Mouse (Mus musculus) forebrain, embryonic 15.5 days (tissue): ENCODE results near the gene Rbks. TPM values are rescaled to one million over a fixed set of nuclear protein-coding genes. Genes with fewer than 3 reads are reported as not detected.
A peak's percentile ranks its signal among the peaks of the same experiment; 100 is the strongest.

Experiments
- ATAC-seq: fragments of 200-750 bp; cut with Nextera tagmentation; replicated peaks from 2 replicates; pipeline ENCODE4 v1.8.0; 2017; ENCODE audit warnings: mild to moderate bottlenecking, moderate TSS enrichment, moderate library complexity
- H3K27ac ChIP-seq: fragments of 300-500 bp; sonication (generic); replicated peaks from 2 replicates; pipeline ENCODE4 v1.5.1; 2015; ENCODE audit warnings: mild to moderate bottlenecking, inconsistent platforms
- H3K27me3 ChIP-seq: fragments of 300-500 bp; sonication (generic); 2 replicates; pipeline ENCODE4 v1.6.1; 2015; ENCODE audit warnings: inconsistent platforms
- H3K36me3 ChIP-seq: fragments of 300-500 bp; sonication (generic); 2 replicates; pipeline ENCODE4 v1.6.1; 2015; ENCODE audit warnings: mild to moderate bottlenecking, inconsistent platforms
- H3K4me1 ChIP-seq: fragments of 300-500 bp; sonication (generic); 2 replicates; pipeline ENCODE4 v1.6.1; 2015; ENCODE audit warnings: inconsistent platforms
- H3K4me2 ChIP-seq: fragments of 300-500 bp; sonication (generic); replicated peaks from 2 replicates; pipeline ENCODE4 v1.6.1; 2015; ENCODE audit warnings: mild to moderate bottlenecking, inconsistent platforms
- H3K4me3 ChIP-seq: fragments of 300-500 bp; sonication (generic); 2 replicates; pipeline ENCODE4 v1.5.1; 2015; ENCODE audit warnings: mild to moderate bottlenecking, inconsistent platforms
- H3K9ac ChIP-seq: fragments of 300-500 bp; sonication (generic); replicated peaks from 2 replicates; pipeline ENCODE4 v1.6.1; 2015; ENCODE audit warnings: mild to moderate bottlenecking, inconsistent platforms
- H3K9me3 ChIP-seq: fragments of 300-500 bp; sonication (generic); 2 replicates; pipeline ENCODE4 v1.6.1; 2016; ENCODE audit warnings: inconsistent platforms
- WGBS: fragments of 180-500 bp; shearing (Covaris S2); methylation state at CpG from one replicate; pipeline ENCODE4 v1.1.7; 2015; ENCODE audit warnings: mixed read lengths; 5-methylcytosine and 5-hydroxymethylcytosine counted together
- polyA plus RNA-seq: library from polyadenylated mRNA; unstranded; fragments of >200 nt; fragmentation: Nextera tagmentation; extraction: Ambion mirVana; gene quantifications from 2 replicates; pipeline ENCODE4 v1.2.1, GENCODE M21; 2015

The Rbks gene
- 1.4 and 2.4 TPM in 2 replicates for polyA plus RNA-seq

DNA sequence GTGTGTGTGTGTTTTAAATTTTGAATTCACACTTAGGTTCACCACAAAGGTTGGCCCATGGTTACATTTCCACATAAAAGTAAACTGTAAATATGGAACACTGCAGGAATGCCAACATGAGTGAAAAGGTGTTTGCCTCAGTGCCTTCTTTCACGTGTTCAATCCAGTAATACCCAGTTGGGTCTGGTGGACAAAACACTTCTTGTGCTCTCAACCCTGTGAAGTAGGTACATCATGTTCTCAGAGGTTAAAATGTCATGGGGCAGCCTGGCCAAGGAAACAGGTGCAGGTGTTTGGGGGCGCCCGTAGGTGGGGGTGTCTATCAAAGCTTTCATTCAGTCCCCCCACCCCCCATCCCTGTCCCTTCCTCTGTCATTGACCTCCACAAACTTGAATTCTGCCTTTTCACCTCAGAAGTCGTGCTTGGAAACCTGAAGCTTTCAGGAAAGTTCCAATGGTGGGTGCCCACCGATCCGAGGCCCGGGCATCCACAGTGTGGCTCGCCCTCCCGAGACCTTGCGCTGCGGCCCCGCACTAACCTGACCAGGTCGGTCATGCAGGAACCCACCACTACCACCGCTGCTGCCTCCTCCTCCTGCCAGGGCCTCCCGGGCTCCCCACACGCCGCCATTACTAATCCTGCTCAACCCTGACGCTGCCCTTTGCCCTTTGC, at the start of gene Rbks:
Gene Rbks (minus strand): TSS at position 657 of the 673 bp plus-strand sequence.
- Histone ChIP-seq H3K4me3 (peak within 1 kb of the TSS; percentile 80), H3K27ac (peak within 1 kb of the TSS; percentile 93), H3K9ac (peak within 1 kb of the TSS; percentile 82), H3K4me1 (peaks cover 16% of the 10 kb centered on the region), H3K27me3 (no peaks in the 10 kb centered on the region), H3K4me2 (peak within 1 kb of the TSS; percentile 74), H3K9me3 (no peaks in the 10 kb centered on the region), H3K36me3 (no peaks in the 10 kb centered on the region)
- WGBS, result 6% methylated on average over 18 of the region's 18 CpGs
- peak; percentile 2; the same call in 1 of the 2 replicates for ATAC-seq

DNA sequence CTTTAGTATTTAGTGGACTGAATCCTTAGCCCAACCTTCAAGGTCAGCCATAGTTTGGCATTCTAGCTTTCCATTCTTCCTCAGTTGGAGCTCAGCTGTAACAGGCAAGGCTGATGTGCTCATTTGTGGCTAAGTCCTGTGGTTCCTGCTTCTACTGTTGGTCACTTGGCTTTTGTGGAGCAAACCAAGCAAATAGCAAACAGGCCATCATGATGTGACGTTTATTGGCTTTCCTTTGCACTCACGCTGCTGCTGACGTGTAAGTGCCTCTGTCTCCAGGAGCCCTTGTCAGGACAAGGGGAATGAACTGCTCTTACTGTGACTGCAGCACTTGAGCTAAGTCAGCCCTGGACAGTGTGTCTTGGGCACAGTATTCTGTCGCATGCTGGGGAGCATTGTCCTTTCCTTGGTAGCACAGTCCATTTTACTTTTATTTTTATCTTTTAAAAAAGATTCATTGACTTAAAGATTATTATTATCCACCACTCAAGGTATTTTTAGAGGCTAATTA, 45.1 kb upstream of the Rbks start:
- no peaks in the 10 kb centered on the region for H3K36me3 ChIP-seq
- H3K4me1 ChIP-seq, result 0 out of 2 replicates have a peak, but pooled peaks cover 2% of the 10 kb centered on the region
- H3K4me2 ChIP-seq, result no peak overlapping the region
- H3K9ac ChIP-seq, result no peak overlapping the region
- H3K27ac ChIP-seq, result no peak overlapping the region
- no peaks in the 10 kb centered on the region for H3K9me3 ChIP-seq
- 32% methylated on average over 4 of the region's 4 CpGs for WGBS
- no peaks in the 10 kb centered on the region for H3K27me3 ChIP-seq
- ATAC-seq, result no peak
- H3K4me3 ChIP-seq, result no peak overlapping the region

DNA sequence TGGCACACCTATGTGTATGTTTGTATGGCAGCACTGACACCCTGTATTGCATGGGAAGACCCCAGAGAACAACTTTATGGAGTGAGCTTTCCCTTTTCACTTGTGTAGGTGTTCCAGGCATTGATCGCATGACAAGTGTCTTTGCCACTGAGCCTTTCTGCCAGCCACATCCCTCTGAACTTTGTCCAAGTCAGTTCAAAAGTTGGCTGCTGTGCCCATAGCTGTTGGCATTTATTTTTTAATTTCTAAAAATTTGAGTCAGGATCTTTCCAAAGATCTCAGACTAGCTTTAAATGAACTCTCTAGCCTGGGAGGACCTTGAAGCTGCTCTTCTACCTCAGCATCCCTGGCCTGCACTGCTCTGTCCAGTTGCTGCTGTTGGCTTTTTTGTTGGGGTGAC, 44.5 kb upstream of the Rbks start:
- no peak for ATAC-seq
- Histone ChIP-seq H3K4me1 (0 out of 2 replicates have a peak, but pooled peaks cover 2% of the 10 kb centered on the region), H3K27ac (no peak overlapping the region), H3K36me3 (no peaks in the 10 kb centered on the region), H3K4me2 (no peak overlapping the region), H3K27me3 (no peaks in the 10 kb centered on the region), H3K9ac (no peak overlapping the region), H3K4me3 (no peak overlapping the region), H3K9me3 (no peaks in the 10 kb centered on the region)
- 100% methylated on average over 1 of the region's 1 CpGs for WGBS

DNA sequence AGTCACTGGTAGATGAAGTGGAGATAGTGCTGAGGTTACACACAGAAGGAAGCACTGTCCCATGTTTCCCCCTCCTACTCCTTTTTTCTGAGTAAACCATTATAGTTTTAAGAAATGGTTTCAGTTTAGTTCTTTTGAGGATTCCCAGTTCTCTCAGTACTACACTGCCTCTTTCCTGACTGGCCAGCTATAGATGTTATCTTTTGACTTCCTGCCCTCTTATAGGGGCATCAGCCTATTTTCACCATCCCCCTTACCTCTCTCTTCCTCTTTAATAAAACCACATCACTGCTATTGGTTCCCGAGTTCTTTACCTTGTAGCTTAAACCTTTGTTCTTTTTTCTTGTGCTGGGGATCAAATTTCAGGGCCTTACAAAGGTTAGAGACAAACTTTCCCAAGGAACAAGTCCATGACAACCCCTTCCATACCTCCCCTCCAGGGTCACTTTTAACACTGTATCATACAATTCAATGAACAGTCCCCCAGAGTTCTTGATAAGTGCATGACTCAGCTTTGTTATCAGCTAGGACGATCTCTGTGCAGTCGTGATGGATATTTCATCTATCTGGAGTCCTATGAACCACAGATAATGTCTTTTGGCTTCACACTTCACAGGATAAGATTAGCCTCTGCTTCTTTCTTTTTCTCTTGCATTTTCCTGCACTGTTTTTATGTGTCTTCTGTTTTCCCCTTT, 35.4 kb upstream of the Rbks start:
- Histone ChIP-seq H3K9me3 (no peaks in the 10 kb centered on the region), H3K36me3 (no peaks in the 10 kb centered on the region), H3K4me2 (no peak overlapping the region), H3K27me3 (no peaks in the 10 kb centered on the region), H3K27ac (no peak overlapping the region), H3K9ac (no peak overlapping the region), H3K4me1 (no peaks in the 10 kb centered on the region), H3K4me3 (no peak overlapping the region)
- no peak for ATAC-seq
- WGBS, result 46% methylated on average over 3 of the region's 3 CpGs

DNA sequence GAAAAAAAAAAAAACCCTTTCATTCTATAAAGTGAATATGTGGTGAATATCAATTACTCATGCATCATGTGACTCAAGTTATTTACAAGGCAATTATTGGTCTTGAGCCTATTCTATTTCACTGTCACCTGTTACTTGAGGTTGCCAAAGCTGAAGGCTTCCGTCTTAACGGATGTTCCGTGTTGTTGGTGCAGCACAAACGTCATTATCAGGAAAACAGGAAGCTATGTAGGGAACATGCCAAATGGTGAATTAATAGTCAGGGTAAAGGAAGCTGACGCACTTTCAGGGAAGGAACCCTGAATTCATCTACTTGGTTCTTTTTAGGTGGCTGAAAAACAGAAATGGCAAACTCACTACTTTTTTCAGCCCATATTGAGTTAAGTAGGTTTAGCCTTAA, 30.0 kb upstream of the Rbks start:
- Histone ChIP-seq H3K4me3 (no peak overlapping the region), H3K9me3 (no peaks in the 10 kb centered on the region), H3K36me3 (no peaks in the 10 kb centered on the region), H3K4me1 (no peaks in the 10 kb centered on the region), H3K27ac (no peak overlapping the region), H3K27me3 (no peaks in the 10 kb centered on the region), H3K4me2 (no peak overlapping the region), H3K9ac (no peak overlapping the region)
- ATAC-seq, result no peak
- 45% methylated on average over 5 of the region's 5 CpGs for WGBS

DNA sequence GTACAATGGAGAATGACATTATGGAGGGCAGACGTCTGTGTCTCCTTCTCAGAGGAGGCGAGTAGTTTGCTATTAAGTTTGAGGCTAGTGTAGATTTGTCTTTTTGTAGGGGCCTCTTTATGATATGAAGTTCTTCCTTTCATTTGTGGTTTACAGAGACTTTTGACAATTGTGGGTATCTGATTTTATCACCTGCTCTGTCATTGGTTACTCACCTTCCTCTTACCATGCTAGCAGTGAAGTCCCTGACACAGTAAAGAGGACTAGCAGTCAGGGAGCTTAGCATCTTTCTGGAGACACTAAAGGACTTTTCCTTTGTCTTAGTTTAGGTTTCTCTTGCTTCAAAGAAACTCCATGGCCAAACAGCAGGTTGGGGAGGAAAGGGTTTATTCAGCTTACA, 28.5 kb upstream of the Rbks start:
- Histone ChIP-seq H3K4me1 (no peaks in the 10 kb centered on the region), H3K27ac (no peak overlapping the region), H3K27me3 (no peaks in the 10 kb centered on the region), H3K36me3 (no peaks in the 10 kb centered on the region), H3K9ac (no peak overlapping the region), H3K9me3 (no peaks in the 10 kb centered on the region), H3K4me2 (no peak overlapping the region), H3K4me3 (no peak overlapping the region)
- WGBS, result 88% methylated on average over 2 of the region's 2 CpGs
- no peak for ATAC-seq

DNA sequence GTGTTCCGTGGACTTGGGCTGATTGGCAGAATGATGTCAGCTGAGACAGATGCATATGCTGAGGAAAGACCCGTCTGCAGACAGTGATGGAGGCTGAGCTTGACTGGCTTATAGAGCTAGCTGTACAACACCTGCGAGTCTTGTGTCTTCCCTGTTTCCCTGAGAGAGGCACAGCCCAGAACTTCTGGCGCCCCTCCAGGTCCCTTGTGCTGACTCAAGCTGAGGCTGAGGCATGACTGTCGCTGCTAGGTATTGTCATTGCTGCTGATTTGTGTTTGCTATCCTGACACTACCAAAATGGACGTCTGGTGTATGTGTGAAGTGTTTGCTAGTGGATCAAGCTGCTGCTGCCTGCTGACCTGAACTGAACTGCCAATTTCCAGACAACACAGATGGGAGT, 27.1 kb upstream of the Rbks start:
- H3K4me3 ChIP-seq, result no peak overlapping the region
- no peak overlapping the region for H3K4me2 ChIP-seq
- H3K4me1 ChIP-seq, result no peaks in the 10 kb centered on the region
- no peaks in the 10 kb centered on the region for H3K36me3 ChIP-seq
- H3K27me3 ChIP-seq, result no peaks in the 10 kb centered on the region
- H3K27ac ChIP-seq, result no peak overlapping the region
- 71% methylated on average over 6 of the region's 6 CpGs for whole genome bisulfite sequencing
- no peak overlapping the region for H3K9ac ChIP-seq
- ATAC-seq, result no peak
- no peaks in the 10 kb centered on the region for H3K9me3 ChIP-seq

DNA sequence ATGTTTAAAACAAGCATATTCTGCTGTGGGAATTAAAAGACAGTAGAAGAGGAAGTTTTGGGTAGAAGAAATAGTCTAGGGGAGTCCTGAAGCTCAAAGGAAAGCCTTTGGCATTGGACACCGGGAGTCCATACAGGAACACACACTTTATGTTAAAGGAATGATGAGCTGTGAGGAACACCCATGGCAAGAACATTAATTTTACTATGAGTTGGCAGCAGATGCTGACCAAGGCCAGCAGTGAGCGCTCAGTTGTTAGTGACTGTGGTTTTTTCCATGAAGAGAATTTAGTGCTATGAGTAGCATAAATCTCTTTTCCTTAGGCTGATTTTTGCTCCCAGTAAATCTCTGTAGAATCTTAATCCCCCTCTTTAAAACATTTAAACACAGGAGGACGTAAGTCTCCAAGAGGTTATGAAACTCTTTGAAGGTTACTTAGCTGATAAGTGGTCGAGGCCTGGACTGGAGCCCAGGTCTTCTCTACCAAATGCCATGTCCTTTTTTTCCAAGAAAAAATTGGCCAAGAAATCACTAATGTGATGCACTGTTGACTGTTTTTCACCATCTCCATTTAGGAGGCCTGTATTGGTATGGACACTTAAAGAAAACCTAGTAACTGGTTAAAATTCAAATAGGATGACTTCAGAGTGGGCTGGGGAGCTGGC, 18.2 kb upstream of the Rbks start:
- H3K27ac ChIP-seq, result no peak overlapping the region
- no peaks in the 10 kb centered on the region for H3K4me1 ChIP-seq
- H3K9me3 ChIP-seq, result no peaks in the 10 kb centered on the region
- no peaks in the 10 kb centered on the region for H3K27me3 ChIP-seq
- ATAC-seq, result no peak
- H3K36me3 ChIP-seq, result no peaks in the 10 kb centered on the region
- 86% methylated on average over 4 of the region's 4 CpGs for WGBS
- H3K4me2 ChIP-seq, result no peak overlapping the region
- no peak overlapping the region for H3K4me3 ChIP-seq
- H3K9ac ChIP-seq, result no peak overlapping the region

DNA sequence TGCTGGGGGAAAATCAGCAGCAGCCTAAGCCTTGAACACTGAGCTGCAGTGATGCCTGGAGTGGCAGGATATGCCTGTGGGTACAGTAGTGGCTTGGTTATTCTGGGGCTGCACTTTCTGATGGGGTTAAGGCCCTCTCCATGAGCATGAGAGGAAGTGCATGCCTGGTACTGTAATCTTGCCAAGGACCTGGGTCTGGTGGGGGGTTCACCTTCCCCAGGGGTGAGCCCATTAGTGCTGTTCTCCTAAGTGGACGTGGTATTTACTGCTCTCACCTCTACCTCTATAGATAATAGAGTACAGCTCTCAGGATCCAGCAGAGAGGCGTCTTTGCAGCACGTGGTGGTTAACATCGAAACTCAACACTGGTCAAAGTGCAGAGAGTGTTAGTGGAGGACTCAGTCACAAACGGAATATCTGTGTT, 16.4 kb upstream of the Rbks start:
- H3K9me3 ChIP-seq, result no peaks in the 10 kb centered on the region
- H3K4me3 ChIP-seq, result no peak overlapping the region
- H3K36me3 ChIP-seq, result no peaks in the 10 kb centered on the region
- no peaks in the 10 kb centered on the region for H3K4me1 ChIP-seq
- no peak overlapping the region for H3K9ac ChIP-seq
- H3K27ac ChIP-seq, result no peak overlapping the region
- ATAC-seq, result no peak
- H3K27me3 ChIP-seq, result no peaks in the 10 kb centered on the region
- WGBS, result 81% methylated on average over 5 of the region's 5 CpGs
- H3K4me2 ChIP-seq, result no peak overlapping the region

DNA sequence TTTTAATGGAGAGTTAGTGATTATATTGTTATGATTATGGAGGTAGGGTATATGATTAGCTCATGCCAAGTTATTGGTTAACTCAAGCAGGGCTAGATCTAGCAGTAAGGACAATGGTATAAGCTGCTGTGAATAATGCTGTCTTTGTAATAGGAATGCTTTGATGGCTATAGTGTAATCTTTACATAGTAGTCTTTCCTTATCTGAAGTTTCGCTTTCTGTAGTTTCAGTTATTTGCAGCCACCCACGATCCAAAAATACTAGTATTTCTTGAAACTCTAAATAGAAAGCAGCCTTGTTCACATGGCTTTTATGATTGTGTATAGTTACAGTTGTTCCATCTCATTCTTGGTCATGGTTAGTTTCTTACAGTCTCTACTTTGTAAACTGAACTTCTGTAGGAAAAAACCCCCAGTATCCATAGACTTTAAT, 15.9 kb upstream of the Rbks start:
- Histone ChIP-seq H3K27ac (no peak overlapping the region), H3K4me2 (no peak overlapping the region), H3K4me1 (no peaks in the 10 kb centered on the region), H3K4me3 (no peak overlapping the region), H3K9ac (no peak overlapping the region), H3K9me3 (no peaks in the 10 kb centered on the region), H3K27me3 (no peaks in the 10 kb centered on the region), H3K36me3 (no peaks in the 10 kb centered on the region)
- ATAC-seq, result no peak
- 97% methylated on average over 2 of the region's 2 CpGs for WGBS

DNA sequence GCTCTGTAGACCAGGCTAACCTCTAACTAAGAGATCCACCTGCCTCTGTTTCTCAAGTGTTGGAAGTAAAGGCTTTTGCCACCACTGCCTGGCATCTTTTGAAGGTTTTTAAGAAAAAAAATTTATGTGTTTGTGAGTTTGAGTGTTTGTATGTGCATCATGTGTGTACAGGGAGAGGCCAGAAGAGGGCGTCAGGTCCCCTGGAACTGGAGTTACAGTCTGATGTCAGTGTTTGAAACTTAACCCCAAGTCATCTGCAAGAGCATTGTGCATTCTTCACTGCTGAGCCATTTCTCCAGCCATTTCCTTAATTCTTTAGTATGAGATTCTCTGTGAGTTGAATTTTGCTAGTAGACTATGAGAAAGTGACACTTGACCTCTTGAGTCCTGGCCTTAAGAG, 12.0 kb upstream of the Rbks start:
- Histone ChIP-seq H3K9ac (no peak overlapping the region), H3K9me3 (no peaks in the 10 kb centered on the region), H3K36me3 (no peaks in the 10 kb centered on the region), H3K4me3 (no peak overlapping the region), H3K4me2 (no peak overlapping the region), H3K4me1 (no peaks in the 10 kb centered on the region), H3K27me3 (no peaks in the 10 kb centered on the region), H3K27ac (no peak overlapping the region)
- WGBS, result 66% methylated on average over 1 of the region's 1 CpGs
- ATAC-seq, result no peak

DNA sequence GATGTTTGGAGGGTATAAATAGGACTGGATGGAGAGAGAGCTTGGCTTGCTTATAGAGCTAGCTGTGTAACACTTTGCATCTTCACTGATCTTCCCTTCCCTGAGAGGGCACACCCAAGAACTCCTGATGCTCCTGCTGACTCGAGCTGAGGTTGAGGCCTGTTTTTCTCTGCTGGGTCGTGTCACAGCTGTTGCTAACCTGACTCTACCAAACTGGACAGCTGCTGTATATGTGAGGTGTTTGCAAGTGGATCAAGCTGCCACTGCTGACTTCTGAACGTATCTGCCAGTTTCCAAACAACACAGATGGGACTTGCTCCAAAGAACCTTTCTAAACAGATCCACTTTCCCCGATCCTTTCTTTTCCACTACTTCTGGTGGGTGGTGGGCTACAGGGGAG, 9.4 kb upstream of the Rbks start:
- no peak overlapping the region for H3K9ac ChIP-seq
- no peak overlapping the region for H3K27ac ChIP-seq
- peaks cover 2% of the 10 kb centered on the region; the same call in 1 of the 2 replicates for H3K36me3 ChIP-seq
- no peak overlapping the region for H3K4me3 ChIP-seq
- H3K4me1 ChIP-seq, result no peaks in the 10 kb centered on the region
- H3K9me3 ChIP-seq, result no peaks in the 10 kb centered on the region
- H3K27me3 ChIP-seq, result no peaks in the 10 kb centered on the region
- WGBS, result 84% methylated on average over 4 of the region's 4 CpGs
- no peak for ATAC-seq
- H3K4me2 ChIP-seq, result no peak overlapping the region
